Mouse (Mus musculus) heart, postnatal 10 days (tissue): ENCODE results near the gene Rnf10. TPM values are rescaled to one million over a fixed set of nuclear protein-coding genes. Genes with fewer than 3 reads are reported as not detected.
A peak's percentile ranks its signal among the peaks of the same experiment; 100 is the strongest.

Experiments used
- DNase-seq, 2 experiments: peaks; one replicate each; pipeline ENCODE4 v3.0.0; 2021
- intact Hi-C: fragments of 180-260 bp; cut with DNase I; formaldehyde crosslinking; loops from one replicate; pipeline ENCODE4 v1.15.1; 2025
- total RNA-seq, 2 experiments: library from RNA; stranded (reverse); gene quantifications; 2 replicates each; pipeline ENCODE4 v1.2.3; 2021

The Rnf10 gene
- total RNA-seq, 2 experiments from 2014 or later: 296 to 317 TPM

- intact Hi-C loops: loop anchor here (5.0 kb wide), 1 partner anchor 261 kb away; no protein-coding TSS in a partner anchor
- DNase-seq: peak; percentile 29 to 41
Measured at GRCm38 (mm10) chr5:115238729-115239195, 33.9 kb downstream of the Rnf10 start.

- intact Hi-C loops: loop anchor here (2.0 to 5.0 kb wide), 2 partner anchors 111 to 261 kb away; partner anchors contain the start of gene Cox6a1
- DNase-seq: peak; percentile 95
Measured at GRCm38 (mm10) chr5:115237803-115238728, 34.6 kb downstream of the Rnf10 start.

GRCm38 (mm10) chr5:115235786-115236263, 36.9 kb downstream of the Rnf10 start, which contains the start of gene Pop5:
Gene Pop5 (plus strand): TSS chr5:115235836.
- intact Hi-C loops: loop anchor here (1.0 to 5.0 kb wide), 4 partner anchors 49 to 259 kb away; partner anchors contain the start of gene Cox6a1
- DNase-seq: peak; percentile 92 to 96

- DNase-seq: peak; percentile 74 to 76
- intact Hi-C loops: loop anchor here (1.0 to 5.0 kb wide), 2 partner anchors 48 to 258 kb away; no protein-coding TSS in a partner anchor
Measured at GRCm38 (mm10) chr5:115235323-115235771, 37.4 kb downstream of the Rnf10 start.

GRCm38 (mm10) chr5:115234519-115234918, 38.2 kb downstream of the Rnf10 start:
- DNase-seq: no peak
- intact Hi-C loops: no loop called here

- intact Hi-C loops: no loop called here
Measured at GRCm38 (mm10) chr5:115233031-115233780, 39.5 kb downstream of the Rnf10 start.

GRCm38 (mm10) chr5:115232516-115232915, 40.2 kb downstream of the Rnf10 start:
- no peak for DNase-seq
- intact Hi-C loops: no loop called here

More at GRCm38 (mm10) chr5:115233031-115233780, 39.5 kb downstream of the Rnf10 start:
- no peak for DNase-seq

GRCm38 (mm10) chr5:115231552-115232120, 41.1 kb downstream of the Rnf10 start:
- DNase-seq: no peak
- intact Hi-C loops: no loop called here

- intact Hi-C loops: no loop called here
- peak; percentile 26 to 42 for DNase-seq
Measured at GRCm38 (mm10) chr5:115230830-115231551, 41.7 kb downstream of the Rnf10 start.

GRCm38 (mm10) chr5:115222485-115222884, 50.2 kb downstream of the Rnf10 start:
- intact Hi-C loops: no loop called here

GRCm38 (mm10) chr5:115220931-115221640, 51.6 kb downstream of the Rnf10 start:
- intact Hi-C loops: no loop called here
- no peak for DNase-seq

More at GRCm38 (mm10) chr5:115222485-115222884, 50.2 kb downstream of the Rnf10 start:
- no peak for DNase-seq

GRCm38 (mm10) chr5:115217998-115218397, 54.7 kb downstream of the Rnf10 start:
- no peak for DNase-seq
- intact Hi-C loops: no loop called here

- DNase-seq: no peak
- intact Hi-C loops: no loop called here
Measured at GRCm38 (mm10) chr5:115215273-115216185, 57.2 kb downstream of the Rnf10 start.

GRCm38 (mm10) chr5:115214864-115215263, 57.8 kb downstream of the Rnf10 start:
- intact Hi-C loops: no loop called here
- peak; percentile 23 to 47 for DNase-seq

- no peak for DNase-seq
- intact Hi-C loops: no loop called here
Measured at GRCm38 (mm10) chr5:115212861-115213260, 59.8 kb downstream of the Rnf10 start.

- intact Hi-C loops: no loop called here
- DNase-seq: no peak
Measured at GRCm38 (mm10) chr5:115212451-115212850, 60.2 kb downstream of the Rnf10 start.

- intact Hi-C loops: no loop called here
- DNase-seq: no peak
Measured at GRCm38 (mm10) chr5:115210380-115210779, 62.3 kb downstream of the Rnf10 start.

- intact Hi-C loops: no loop called here
- no peak for DNase-seq
Measured at GRCm38 (mm10) chr5:115208601-115209000, 64.1 kb downstream of the Rnf10 start.
